Mouse (Mus musculus): ENCODE data around the gene Clec2g. TPM values are rescaled to one million over a fixed set of nuclear protein-coding genes. Genes with fewer than 3 reads are reported as not detected.
"Not testable (repeated sequence)": the region's sequence is repeated elsewhere in the genome, so short reads cannot be mapped to it uniquely, and the experiment has no call there.

The Clec2g gene
- polyA plus RNA-seq, 1 experiment from 2014 or later = not detected

GRCm38 (mm10) chr6:128996768-128997442, 62.7 kb downstream of the Clec2g start:
- Histone ChIP-seq H3K27me3 (ENCODE audit: control insufficient read depth, insufficient read depth, low read length) (no peaks in the 10 kb centered on the region), H3K4me2 (no peak overlapping the region), H3K9me3 (ENCODE audit: control insufficient read depth, low read length) (no peaks in the 10 kb centered on the region), H3K27ac (ENCODE audit: low read depth, low read length) (no peak overlapping the region), H3K36me3 (ENCODE audit: control insufficient read depth, insufficient read depth, low read length) (no peaks in the 10 kb centered on the region), H3K4me1 (ENCODE audit: control insufficient read depth, insufficient read depth, low read length) (no peaks in the 10 kb centered on the region), H3K9ac (ENCODE audit: low read length) (no peak overlapping the region), H3K4me3 (ENCODE audit: low read depth, low read length) (no peak overlapping the region)
- WGBS = 74% methylated on average over 13 of the region's 13 CpGs
- DNase-seq (ENCODE audit: low spot score, missing footprints) (no peak), ATAC-seq (ENCODE audit: low FRiP score) (no peak)

- no peak for DNase-seq (ENCODE audit: low spot score, missing footprints)
- no peaks in the 10 kb centered on the region for H3K27me3 ChIP-seq (ENCODE audit: control insufficient read depth, insufficient read depth, low read length)
- no peaks in the 10 kb centered on the region for H3K4me1 ChIP-seq (ENCODE audit: control insufficient read depth, insufficient read depth, low read length)
- no peak overlapping the region for H3K4me2 ChIP-seq
- no peak overlapping the region for H3K4me3 ChIP-seq (ENCODE audit: low read depth, low read length)
- no peak overlapping the region for H3K27ac ChIP-seq (ENCODE audit: low read depth, low read length)
- ATAC-seq (ENCODE audit: low FRiP score) = no peak
- 91% methylated on average over 2 of the region's 2 CpGs for WGBS
- H3K9ac ChIP-seq (ENCODE audit: low read length) = no peak overlapping the region
- H3K36me3 ChIP-seq (ENCODE audit: control insufficient read depth, insufficient read depth, low read length) = no peaks in the 10 kb centered on the region
- H3K9me3 ChIP-seq (ENCODE audit: control insufficient read depth, low read length) = no peaks in the 10 kb centered on the region
These were observed 67.2 kb downstream of the Clec2g start for GRCm38 (mm10) chr6:129001392-129001791.

GRCm38 (mm10) chr6:129008552-129008951, 74.4 kb downstream of the Clec2g start:
- no peak for ATAC-seq (ENCODE audit: low FRiP score)

GRCm38 (mm10) chr6:129009846-129010504, 75.8 kb downstream of the Clec2g start:
- H3K9ac ChIP-seq (ENCODE audit: low read length); H3K4me3 ChIP-seq (ENCODE audit: low read depth, low read length); ATAC-seq (ENCODE audit: low FRiP score); H3K36me3 ChIP-seq (ENCODE audit: control insufficient read depth, insufficient read depth, low read length); H3K9me3 ChIP-seq (ENCODE audit: control insufficient read depth, low read length); DNase-seq (ENCODE audit: low spot score, missing footprints); H3K4me1 ChIP-seq (ENCODE audit: control insufficient read depth, insufficient read depth, low read length); H3K27ac ChIP-seq (ENCODE audit: low read depth, low read length); H3K4me2 ChIP-seq; H3K27me3 ChIP-seq (ENCODE audit: control insufficient read depth, insufficient read depth, low read length): not testable (repeated sequence)
- 89% methylated on average over 7 of the region's 7 CpGs for whole genome bisulfite sequencing

More at GRCm38 (mm10) chr6:129008552-129008951, 74.4 kb downstream of the Clec2g start:
- no peak overlapping the region for H3K27ac ChIP-seq (ENCODE audit: low read depth, low read length)
- no peak for DNase-seq (ENCODE audit: low spot score, missing footprints)
- WGBS = 87% methylated on average over 8 of the region's 8 CpGs
- no peaks in the 10 kb centered on the region for H3K4me1 ChIP-seq (ENCODE audit: control insufficient read depth, insufficient read depth, low read length)
- no peak overlapping the region for H3K4me2 ChIP-seq
- H3K4me3 ChIP-seq (ENCODE audit: low read depth, low read length) = no peak overlapping the region
- H3K9ac ChIP-seq (ENCODE audit: low read length) = no peak overlapping the region
- no peaks in the 10 kb centered on the region for H3K9me3 ChIP-seq (ENCODE audit: control insufficient read depth, low read length)
- no peaks in the 10 kb centered on the region for H3K36me3 ChIP-seq (ENCODE audit: control insufficient read depth, insufficient read depth, low read length)
- H3K27me3 ChIP-seq (ENCODE audit: control insufficient read depth, insufficient read depth, low read length) = no peaks in the 10 kb centered on the region

- no peaks in the 10 kb centered on the region for H3K27me3 ChIP-seq (ENCODE audit: control insufficient read depth, insufficient read depth, low read length)
- H3K4me2 ChIP-seq = no peak overlapping the region
- no peaks in the 10 kb centered on the region for H3K9me3 ChIP-seq (ENCODE audit: control insufficient read depth, low read length)
- DNase-seq (ENCODE audit: low spot score, missing footprints) = no peak
- no peaks in the 10 kb centered on the region for H3K36me3 ChIP-seq (ENCODE audit: control insufficient read depth, insufficient read depth, low read length)
- 83% methylated on average over 3 of the region's 3 CpGs for WGBS
- H3K4me3 ChIP-seq (ENCODE audit: low read depth, low read length) = no peak overlapping the region
- no peaks in the 10 kb centered on the region for H3K4me1 ChIP-seq (ENCODE audit: control insufficient read depth, insufficient read depth, low read length)
- no peak overlapping the region for H3K27ac ChIP-seq (ENCODE audit: low read depth, low read length)
- no peak for ATAC-seq (ENCODE audit: low FRiP score)
- no peak overlapping the region for H3K9ac ChIP-seq (ENCODE audit: low read length)
These were observed 76.3 kb downstream of the Clec2g start for GRCm38 (mm10) chr6:129010505-129010873.

- H3K27ac ChIP-seq (ENCODE audit: low read depth, low read length); H3K4me3 ChIP-seq (ENCODE audit: low read depth, low read length); DNase-seq (ENCODE audit: low spot score, missing footprints); ATAC-seq (ENCODE audit: low FRiP score); H3K27me3 ChIP-seq (ENCODE audit: control insufficient read depth, insufficient read depth, low read length); H3K9ac ChIP-seq (ENCODE audit: low read length); H3K4me1 ChIP-seq (ENCODE audit: control insufficient read depth, insufficient read depth, low read length); H3K36me3 ChIP-seq (ENCODE audit: control insufficient read depth, insufficient read depth, low read length); H3K9me3 ChIP-seq (ENCODE audit: control insufficient read depth, low read length); H3K4me2 ChIP-seq: not testable (repeated sequence)
- WGBS = 97% methylated on average over 19 of the region's 23 CpGs
These were observed 77.8 kb downstream of the Clec2g start for GRCm38 (mm10) chr6:129012012-129012411.

- no peaks in the 10 kb centered on the region for H3K36me3 ChIP-seq (ENCODE audit: control insufficient read depth, insufficient read depth, low read length)
- no peak overlapping the region for H3K4me3 ChIP-seq (ENCODE audit: low read depth, low read length)
- no peaks in the 10 kb centered on the region for H3K9me3 ChIP-seq (ENCODE audit: control insufficient read depth, low read length)
- ATAC-seq (ENCODE audit: low FRiP score) = no peak
- no peak overlapping the region for H3K9ac ChIP-seq (ENCODE audit: low read length)
- 57% methylated on average over 1 of the region's 1 CpGs for WGBS
- H3K4me2 ChIP-seq = no peak overlapping the region
- no peaks in the 10 kb centered on the region for H3K4me1 ChIP-seq (ENCODE audit: control insufficient read depth, insufficient read depth, low read length)
- DNase-seq (ENCODE audit: low spot score, missing footprints) = no peak
- no peaks in the 10 kb centered on the region for H3K27me3 ChIP-seq (ENCODE audit: control insufficient read depth, insufficient read depth, low read length)
- no peak overlapping the region for H3K27ac ChIP-seq (ENCODE audit: low read depth, low read length)
These were observed 78.8 kb downstream of the Clec2g start for GRCm38 (mm10) chr6:129012966-129013365.

GRCm38 (mm10) chr6:129013762-129014276, 79.6 kb downstream of the Clec2g start:
- no peak overlapping the region for H3K9ac ChIP-seq (ENCODE audit: low read length)
- H3K4me3 ChIP-seq (ENCODE audit: low read depth, low read length) = no peak overlapping the region
- DNase-seq (ENCODE audit: low spot score, missing footprints) (no peak), ATAC-seq (ENCODE audit: low FRiP score) (no peak)
- no peaks in the 10 kb centered on the region for H3K27me3 ChIP-seq (ENCODE audit: control insufficient read depth, insufficient read depth, low read length)
- no peaks in the 10 kb centered on the region for H3K4me1 ChIP-seq (ENCODE audit: control insufficient read depth, insufficient read depth, low read length)
- no peaks in the 10 kb centered on the region for H3K9me3 ChIP-seq (ENCODE audit: control insufficient read depth, low read length)
- 93% methylated on average over 5 of the region's 5 CpGs for WGBS
- H3K36me3 ChIP-seq (ENCODE audit: control insufficient read depth, insufficient read depth, low read length) = no peaks in the 10 kb centered on the region
- no peak overlapping the region for H3K27ac ChIP-seq (ENCODE audit: low read depth, low read length)
- no peak overlapping the region for H3K4me2 ChIP-seq

- Histone ChIP-seq H3K4me1 (ENCODE audit: control insufficient read depth, insufficient read depth, low read length) (no peaks in the 10 kb centered on the region), H3K9ac (ENCODE audit: low read length) (no peak overlapping the region), H3K27ac (ENCODE audit: low read depth, low read length) (no peak overlapping the region), H3K36me3 (ENCODE audit: control insufficient read depth, insufficient read depth, low read length) (no peaks in the 10 kb centered on the region), H3K4me2 (no peak overlapping the region), H3K27me3 (ENCODE audit: control insufficient read depth, insufficient read depth, low read length) (no peaks in the 10 kb centered on the region), H3K4me3 (ENCODE audit: low read depth, low read length) (no peak overlapping the region), H3K9me3 (ENCODE audit: control insufficient read depth, low read length) (no peaks in the 10 kb centered on the region)
- ATAC-seq (ENCODE audit: low FRiP score) (no peak), DNase-seq (ENCODE audit: low spot score, missing footprints) (no peak)
- WGBS = 93% methylated on average over 1 of the region's 1 CpGs
These were observed 80.2 kb downstream of the Clec2g start for GRCm38 (mm10) chr6:129014399-129014798.

Data from midbrain, embryonic 11.5 days (tissue).